Mouse (Mus musculus) MEL-GATA-1-ER (cell line): Measurements from ENCODE around the gene Ncln.

Experiments used
- DNase-seq: peaks from one replicate; pipeline ENCODE4 v3.0.0-alpha.2; 2012; ENCODE audit warnings: low read depth; ENCODE audit errors: extremely low read depth

Gene Ncln

GRCm38 (mm10) chr10:81496264-81496901 lies at the start of gene Ncln:
Ncln (minus strand) TSS chr10:81496392.
- DNase-seq = peak; percentile 97

DNA sequence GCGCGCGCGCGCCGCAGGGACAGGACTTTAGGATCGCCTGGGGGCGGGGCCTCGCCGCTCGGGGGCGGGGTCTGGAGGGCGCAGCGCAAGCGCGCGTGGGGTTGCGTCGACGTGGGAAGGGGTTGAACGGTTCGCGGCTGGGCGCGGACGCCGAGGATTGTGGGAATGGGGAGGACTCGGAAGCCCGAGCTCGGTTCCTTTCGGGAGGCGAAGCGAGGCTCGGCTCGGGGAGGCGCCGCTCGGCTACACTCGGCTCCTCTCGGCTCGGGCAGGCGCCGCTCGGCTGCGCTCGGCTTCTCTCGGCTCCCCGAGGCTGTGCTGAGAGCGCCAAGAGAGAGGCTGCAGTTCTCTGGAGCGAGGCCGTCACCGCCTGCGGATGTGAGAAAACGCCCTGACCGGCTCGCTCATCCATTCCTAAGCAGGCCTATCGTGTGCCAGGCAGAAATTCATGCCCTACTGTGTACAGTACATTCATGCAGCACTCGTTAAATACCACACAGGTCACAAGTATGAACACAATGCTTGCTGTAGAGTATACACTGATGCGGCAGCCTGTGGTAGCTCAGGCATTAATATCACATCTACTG lies 49.1 kb upstream of the Ncln start, which contains the start of gene Gna11:
Gna11 (minus strand) TSS at position 30 of the 587 bp plus-strand sequence.
- DNase-seq = peak; percentile 88

GRCm38 (mm10) chr10:81544296-81545160 lies 48.3 kb upstream of the Ncln start:
- DNase-seq = no peak

DNA sequence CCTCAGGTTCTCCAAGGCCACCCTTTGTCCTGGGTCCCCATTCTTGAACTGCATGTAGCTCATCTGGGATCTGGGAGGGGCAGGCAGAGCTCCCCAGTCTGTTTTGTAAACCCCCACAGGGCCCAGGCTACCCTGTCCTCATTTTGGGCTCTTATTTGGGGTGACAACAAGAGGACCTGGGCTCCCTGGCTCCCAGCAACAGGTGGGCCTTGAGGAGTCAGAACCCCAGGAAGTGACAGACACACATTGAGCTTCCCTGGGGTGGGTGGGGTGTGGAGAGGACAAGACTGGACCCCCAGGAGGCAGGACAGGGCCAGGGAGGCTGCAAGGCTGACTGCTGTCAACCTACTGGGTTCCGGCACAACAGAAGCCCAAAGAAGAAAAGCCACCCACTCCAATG lies 47.4 kb upstream of the Ncln start:
- DNase-seq = no peak

DNA sequence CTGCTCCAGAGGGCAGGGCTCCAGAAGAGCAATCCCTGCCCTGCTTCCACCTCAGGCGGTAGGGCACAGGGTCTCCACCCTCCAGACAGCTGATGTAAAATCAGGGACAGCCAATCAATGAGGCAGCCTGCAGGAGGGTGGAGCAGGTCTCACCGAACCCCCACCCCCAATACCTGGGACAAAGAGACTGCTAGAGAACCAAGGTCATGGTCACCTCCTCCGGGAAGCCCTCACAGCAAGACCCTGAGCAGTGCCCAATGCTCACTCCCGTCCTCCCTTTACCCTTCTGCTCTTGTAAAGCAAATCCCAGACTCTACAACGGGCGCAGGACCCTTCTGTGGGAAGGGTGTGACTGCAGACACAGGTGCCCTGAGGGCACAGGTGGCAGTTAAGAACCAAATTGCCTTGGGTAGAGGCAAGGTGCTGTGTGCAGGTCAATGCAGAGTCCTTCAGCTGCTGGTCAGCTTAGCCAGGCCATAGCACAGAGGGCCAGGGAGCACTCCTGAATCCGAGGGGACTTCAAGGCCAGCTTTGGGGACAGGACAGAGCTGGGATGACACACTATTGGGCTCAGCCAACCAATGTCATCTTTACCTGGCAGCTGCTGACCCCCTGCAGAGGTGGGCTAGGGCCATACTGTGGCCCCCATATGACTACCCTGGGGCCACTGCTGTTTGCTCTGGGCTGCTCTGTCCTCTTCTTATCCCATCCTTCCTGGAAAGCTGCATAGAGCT lies 46.7 kb upstream of the Ncln start:
- DNase-seq = no peak

DNA sequence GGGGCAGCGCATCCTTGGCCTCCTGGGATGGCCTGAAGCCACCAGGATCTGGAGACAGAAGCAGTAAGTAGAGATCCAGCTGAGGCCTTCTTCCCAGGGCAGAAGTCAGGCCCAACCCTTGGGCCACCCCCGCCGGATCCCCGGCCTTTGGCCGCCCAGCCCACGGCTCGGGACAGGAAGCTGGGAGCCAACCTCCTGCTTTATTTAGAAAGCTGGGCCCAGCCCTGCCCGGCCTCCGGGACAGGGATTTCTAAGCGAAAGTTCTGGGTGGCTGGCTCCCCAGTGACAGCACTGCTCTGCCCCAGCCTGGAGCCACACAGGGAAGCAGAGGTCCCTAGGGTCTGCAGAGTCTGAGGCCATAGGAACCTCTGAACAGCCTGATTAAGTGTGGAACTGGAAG lies 45.6 kb upstream of the Ncln start:
- DNase-seq = no peak

DNA sequence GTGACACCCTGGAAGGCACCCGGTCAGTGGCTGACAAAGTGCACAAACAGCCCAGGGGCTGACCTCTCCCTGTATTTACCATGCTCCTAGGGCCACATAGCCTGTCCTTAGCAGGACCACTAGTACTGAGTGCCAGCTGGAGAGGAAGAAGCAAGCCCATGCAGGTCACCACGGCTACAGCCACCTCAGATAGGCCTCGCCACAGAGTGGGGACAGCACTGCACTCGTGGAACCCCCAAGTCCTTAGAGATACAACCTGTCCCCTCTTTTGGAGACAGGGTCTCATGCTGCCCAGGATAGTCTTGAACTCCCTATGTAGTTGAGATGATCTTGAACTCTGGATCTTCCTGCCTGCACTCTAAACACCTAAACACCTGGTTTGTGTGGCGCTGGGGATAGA lies 45.2 kb upstream of the Ncln start:
- DNase-seq = no peak

GRCm38 (mm10) chr10:81538321-81539048 lies 42.3 kb upstream of the Ncln start:
- no peak for DNase-seq

DNA sequence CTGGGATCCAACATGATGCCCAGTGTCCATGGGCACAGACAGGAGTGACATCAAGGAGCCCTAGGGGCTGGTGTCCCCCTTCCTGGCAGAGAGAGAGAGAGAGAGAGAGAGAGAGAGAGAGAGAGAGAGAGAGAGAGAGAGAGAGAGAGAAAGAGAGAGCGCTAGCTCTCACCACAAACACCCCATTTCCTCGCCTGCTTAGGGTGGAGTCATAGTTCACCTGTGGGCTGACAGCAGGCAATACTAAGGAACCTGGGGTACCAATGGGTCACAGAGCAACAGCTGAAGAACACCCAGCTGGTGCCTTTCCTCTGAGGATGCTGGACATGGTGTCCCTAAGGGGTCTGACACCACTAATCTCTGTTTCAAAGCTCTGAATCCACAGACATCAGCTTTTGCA lies 41.2 kb upstream of the Ncln start:
- DNase-seq = no peak

- DNase-seq = no peak
These were observed 40.5 kb upstream of the Ncln start for GRCm38 (mm10) chr10:81536734-81537133.

DNA sequence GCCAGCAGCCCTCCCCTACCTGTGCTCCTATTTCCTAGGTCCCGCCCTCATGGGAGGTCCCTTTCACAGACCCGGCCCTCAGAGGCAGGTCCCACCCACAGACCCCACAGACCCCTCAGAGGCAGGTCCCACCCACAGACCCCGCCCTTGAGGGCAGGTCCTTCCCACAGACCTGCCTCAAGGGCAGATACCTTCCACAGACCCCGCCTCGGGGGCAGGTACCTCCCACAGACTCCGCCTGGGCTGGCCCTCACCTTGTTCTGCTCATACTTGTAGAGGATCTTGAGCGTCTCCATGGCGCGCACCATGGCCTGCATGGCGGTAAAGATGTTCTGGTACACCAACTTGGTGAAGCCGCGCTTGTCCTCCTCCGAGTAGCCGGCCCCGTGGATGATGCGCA lies 38.6 kb upstream of the Ncln start:
- no peak for DNase-seq

DNA sequence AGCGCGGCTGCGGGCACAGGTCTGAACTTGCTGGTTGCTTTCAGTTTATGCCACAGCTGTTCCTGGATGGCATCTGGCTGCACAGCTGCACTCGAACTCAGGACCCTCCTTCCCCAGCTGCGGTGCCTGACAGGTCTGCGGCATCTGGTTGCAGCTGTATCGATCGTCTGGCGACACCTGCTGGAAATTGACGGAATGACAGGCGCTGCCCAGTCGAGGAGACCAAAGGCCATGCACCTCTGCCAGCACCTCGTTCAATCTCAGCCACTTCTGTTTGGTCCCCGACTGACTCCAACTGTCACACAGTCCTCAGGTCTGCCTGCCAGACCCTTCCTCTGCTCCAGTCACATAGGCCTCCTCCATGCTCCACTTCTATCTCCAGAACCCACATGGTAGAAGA lies 30.6 kb upstream of the Ncln start:
- DNase-seq = no peak

DNA sequence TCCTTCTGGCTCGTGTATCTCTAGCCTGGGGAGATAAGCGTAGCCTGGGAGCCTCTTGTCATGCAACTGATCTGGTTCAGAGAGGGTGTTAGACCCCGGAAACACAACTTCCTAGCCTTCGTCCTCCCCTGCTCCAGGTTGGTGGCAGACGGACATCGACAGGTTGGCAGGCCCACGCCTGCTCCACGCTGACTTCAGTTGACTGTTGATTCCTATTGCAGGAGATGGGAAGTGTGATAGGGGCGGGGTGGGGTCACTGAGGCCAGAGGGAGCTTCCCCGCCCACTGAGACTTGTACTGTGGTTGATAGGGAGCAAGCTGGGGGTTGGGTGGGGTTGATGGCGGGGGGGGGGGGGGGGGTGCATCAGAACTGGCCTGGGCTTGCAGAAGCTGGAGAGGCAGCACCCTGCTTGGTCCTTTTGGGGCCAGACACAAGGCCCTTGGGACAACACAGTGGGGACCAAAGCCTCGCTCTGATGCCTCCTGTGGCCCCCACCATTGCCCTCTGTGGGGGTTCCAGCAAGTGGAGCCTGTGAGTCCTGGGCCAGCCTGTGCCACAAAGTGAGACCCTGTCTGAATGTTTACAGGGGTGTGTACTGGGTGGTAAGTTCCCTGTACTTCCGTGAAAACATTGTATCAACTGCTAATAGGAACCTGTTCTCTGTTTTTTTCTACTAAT lies 29.0 kb upstream of the Ncln start:
- peak; percentile 39 for DNase-seq

- DNase-seq = peak; percentile 65
These were observed 27.9 kb upstream of the Ncln start, which contains the start of gene Gna15 for GRCm38 (mm10) chr10:81524051-81524605. Gna15 (minus strand) TSS chr10:81524225.

- no peak for DNase-seq
These were observed 27.4 kb upstream of the Ncln start for GRCm38 (mm10) chr10:81523570-81523969.

DNA sequence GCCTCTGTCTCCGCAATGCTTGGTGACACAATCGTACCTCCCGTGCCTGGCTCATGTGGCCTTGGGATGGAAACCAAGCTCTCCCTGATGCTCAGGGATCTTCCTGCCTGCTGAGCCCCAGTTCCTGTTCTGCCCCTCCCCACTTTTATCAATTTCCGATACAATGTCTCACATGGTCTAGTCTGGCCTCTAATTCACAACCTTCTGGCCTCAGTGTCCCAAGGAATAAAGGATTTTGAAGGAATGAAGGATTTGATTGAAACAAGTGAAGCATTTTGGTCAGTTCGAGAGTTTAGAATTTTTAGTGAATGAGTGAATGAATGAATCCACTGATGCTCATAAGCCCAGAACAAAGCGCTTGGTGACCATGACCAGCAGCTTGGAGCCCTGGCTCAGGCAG lies 26.9 kb upstream of the Ncln start:
- no peak for DNase-seq

DNA sequence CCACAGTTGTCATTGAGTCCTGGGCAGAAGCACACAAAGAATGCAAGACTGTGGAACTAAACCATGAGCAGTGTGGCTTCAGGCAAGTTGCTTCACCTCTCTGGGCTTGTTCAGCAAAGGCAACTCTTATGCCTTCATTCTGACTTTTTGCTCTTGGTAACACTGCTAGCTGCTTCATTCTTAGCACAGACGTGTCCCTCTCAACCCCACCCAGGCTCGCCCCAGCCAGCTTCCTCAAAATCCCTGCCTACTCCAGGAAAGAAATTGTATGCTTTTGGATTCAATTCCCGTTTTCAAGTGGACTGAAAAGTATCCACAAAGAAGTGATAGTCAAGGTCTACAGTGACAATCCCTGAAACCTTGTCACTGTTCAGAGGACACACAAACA lies 23.8 kb upstream of the Ncln start:
- DNase-seq = no peak

GRCm38 (mm10) chr10:81519227-81519977 lies 23.2 kb upstream of the Ncln start:
- peak; percentile 65 for DNase-seq

DNA sequence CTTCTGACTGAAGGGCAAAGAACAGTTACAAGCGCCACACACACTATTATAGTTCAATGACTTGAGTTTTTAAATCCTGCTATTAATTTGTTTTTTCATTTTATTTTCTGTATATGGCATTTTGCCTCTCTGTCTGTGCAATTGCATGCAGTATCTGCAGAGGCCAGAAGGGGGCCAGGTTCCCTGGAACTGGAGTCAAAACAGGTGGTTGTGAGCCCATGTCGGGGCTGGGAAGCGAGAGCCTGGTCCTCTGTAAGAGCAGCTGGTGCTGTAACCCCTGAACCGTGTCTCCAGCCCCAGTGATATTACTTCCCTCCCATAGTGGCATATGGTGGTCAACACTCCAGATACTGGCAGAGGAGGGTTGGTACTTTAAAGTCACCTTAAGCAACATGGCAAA lies 22.4 kb upstream of the Ncln start:
- no peak for DNase-seq
